In genomic region chr7:44344622-44345021, GRCm38 (mm10) we compare ENCODE assay signal across 1 mouse cellular context.
TF ChIP-seq lines count a peak whose summit lies in the region.

No protein-coding gene starts in this region.

TF ChIP-seq in CH12.LX, 34 proteins besides CTCF, POLR2A, EP300 and RAD21 (continued from another document):
- no peak for TF ChIP-seq NRF1 (IDR thresholded peaks at IDR 0.05; ENCODE audit: low read depth, low read length)
- TF ChIP-seq BHLHE40 (IDR thresholded peaks at IDR 0.05; ENCODE audit: low read depth, low read length): peak; percentile 67
- TF ChIP-seq ZNF384 (IDR thresholded peaks at IDR 0.05; ENCODE audit: low read depth, low read length): no peak
- no peak for TF ChIP-seq PAX5 (IDR thresholded peaks at IDR 0.05; ENCODE audit: low read length)
- no peak for TF ChIP-seq HCFC1 (IDR thresholded peaks at IDR 0.05; ENCODE audit: low read depth, low read length)
